Mouse (Mus musculus): Measurements from ENCODE around the gene Ogg1.

DNA sequence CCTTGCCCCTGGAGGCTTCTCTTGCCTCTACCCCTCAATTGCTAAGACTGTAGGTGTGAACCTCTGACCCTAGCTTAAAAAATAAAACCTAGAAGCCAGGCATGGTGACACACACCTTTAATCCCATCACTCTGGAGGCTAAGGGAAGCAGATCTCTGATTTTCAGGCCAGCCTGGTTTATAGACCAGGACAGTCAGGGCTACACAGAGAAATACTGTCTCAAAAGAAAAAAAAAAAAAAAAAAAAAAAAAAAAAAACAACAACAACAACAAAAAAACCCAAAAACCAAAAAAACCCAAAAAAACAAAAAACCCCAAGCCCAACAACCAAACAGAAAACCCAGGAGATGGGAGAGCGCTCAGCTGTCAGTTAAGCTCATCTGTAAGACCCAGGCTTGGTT is 40.8 kb downstream of the Ogg1 start:
- TF ChIP-seq CTCF (IDR thresholded peaks at IDR 0.05; ENCODE audit: borderline replicate concordance, insufficient read depth, low read length) (no peak), POLR2A (IDR thresholded peaks at IDR 0.05; ENCODE audit: low read depth, low read length) (no peak)
